Mouse (Mus musculus): ENCODE measurements around the gene 1190005I06Rik. TPM values are rescaled to one million over a fixed set of nuclear protein-coding genes. Genes with fewer than 3 reads are reported as not detected.

1190005I06Rik gene
- polyA plus RNA-seq, 1 experiment from 2014 or later: 5.1 TPM

- H3K9ac ChIP-seq: no peak overlapping the region
- H3K9me3 ChIP-seq (ENCODE audit: low read depth, low read length): no peaks in the 10 kb centered on the region
- no peak for DNase-seq
- 42% methylated on average over 10 of the region's 10 CpGs for WGBS
- H3K4me1 ChIP-seq (ENCODE audit: insufficient read depth): peaks cover 4% of the 10 kb centered on the region
- no peak for ATAC-seq (ENCODE audit: insufficient read depth)
- H3K36me3 ChIP-seq (ENCODE audit: insufficient read depth): peaks cover 4% of the 10 kb centered on the region; the same call in 1 of the 2 replicates
- TF ChIP-seq CTCF (IDR thresholded peaks at IDR 0.05; ENCODE audit: low read depth): no peak
- no peak overlapping the region for H3K4me3 ChIP-seq (ENCODE audit: low read depth, low read length)
- no peak overlapping the region for H3K27ac ChIP-seq (ENCODE audit: low read depth)
- no peaks in the 10 kb centered on the region for H3K27me3 ChIP-seq (ENCODE audit: insufficient read depth, low read length)
- H3K4me2 ChIP-seq: no peak overlapping the region
Observed at GRCm38 (mm10) chr8:120591587-120592292, 55.7 kb downstream of the 1190005I06Rik start.

- Histone ChIP-seq H3K4me3 (ENCODE audit: low read depth, low read length) (peak overlapping the region; percentile 34), H3K27ac (ENCODE audit: low read depth) (peak overlapping the region; percentile 48; the same call in 1 of the 2 replicates), H3K9me3 (ENCODE audit: low read depth, low read length) (no peaks in the 10 kb centered on the region), H3K4me2 (peak overlapping the region; percentile 61), H3K27me3 (ENCODE audit: insufficient read depth, low read length) (no peaks in the 10 kb centered on the region), H3K36me3 (ENCODE audit: insufficient read depth) (peaks cover 19% of the 10 kb centered on the region), H3K9ac (peak overlapping the region; percentile 33; the same call in 1 of the 2 replicates), H3K4me1 (ENCODE audit: insufficient read depth) (peaks cover 4% of the 10 kb centered on the region)
- TF ChIP-seq CTCF (IDR thresholded peaks at IDR 0.05; ENCODE audit: low read depth): no peak
- ATAC-seq (ENCODE audit: insufficient read depth): no peak
- WGBS: 53% methylated on average over 2 of the region's 2 CpGs
- peak; percentile 35 for DNase-seq
Observed at GRCm38 (mm10) chr8:120589921-120590320, 57.5 kb downstream of the 1190005I06Rik start.

- H3K9ac ChIP-seq: peak within 1 kb of the TSS; percentile 89
- ATAC-seq (ENCODE audit: insufficient read depth) (peak; percentile 99), DNase-seq (peak; percentile 100)
- H3K4me3 ChIP-seq (ENCODE audit: low read depth, low read length): peak within 1 kb of the TSS; percentile 76
- WGBS: under 1% methylated on average over 67 of the region's 67 CpGs
- no peaks in the 10 kb centered on the region for H3K9me3 ChIP-seq (ENCODE audit: low read depth, low read length)
- H3K4me1 ChIP-seq (ENCODE audit: insufficient read depth): peaks cover 4% of the 10 kb centered on the region
- peak within 1 kb of the TSS; percentile 85 for H3K4me2 ChIP-seq
- H3K27me3 ChIP-seq (ENCODE audit: insufficient read depth, low read length): no peaks in the 10 kb centered on the region
- H3K27ac ChIP-seq (ENCODE audit: low read depth): peak within 1 kb of the TSS; percentile 76
- H3K36me3 ChIP-seq (ENCODE audit: insufficient read depth): peaks cover 27% of the 10 kb centered on the region
- TF ChIP-seq CTCF (IDR thresholded peaks at IDR 0.05; ENCODE audit: low read depth): peak; percentile 19; the same call in 1 of the 2 replicates
Observed at GRCm38 (mm10) chr8:120588908-120589771, 58.3 kb downstream of the 1190005I06Rik start, which contains the start of gene Gins2. Gene Gins2 (minus strand): TSS chr8:120589304.

DNA sequence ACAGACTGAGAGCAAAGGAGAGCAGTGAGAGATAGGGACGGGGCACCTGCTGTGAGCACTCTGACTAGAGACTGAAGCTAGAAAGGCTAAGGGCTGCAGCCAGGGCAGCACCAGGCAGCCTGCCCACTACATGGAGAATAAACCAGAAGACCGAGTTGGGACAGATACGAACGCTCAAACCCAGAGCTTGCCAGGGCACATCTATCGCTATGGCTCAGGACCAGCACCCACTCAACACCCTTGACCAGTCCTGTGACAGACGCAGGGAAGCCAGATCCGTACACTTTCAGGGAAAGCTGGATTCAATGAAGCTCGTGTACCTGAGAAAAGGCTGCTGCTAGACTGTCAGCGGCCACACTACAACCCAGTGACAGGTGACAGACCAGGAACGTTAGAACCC is 61.9 kb downstream of the 1190005I06Rik start:
- DNase-seq (no peak), ATAC-seq (ENCODE audit: insufficient read depth) (no peak)
- Histone ChIP-seq H3K4me1 (ENCODE audit: insufficient read depth) (peaks cover 4% of the 10 kb centered on the region; the same call in 1 of the 2 replicates), H3K4me3 (ENCODE audit: low read depth, low read length) (no peak overlapping the region), H3K9ac (no peak overlapping the region), H3K9me3 (ENCODE audit: low read depth, low read length) (no peaks in the 10 kb centered on the region), H3K27me3 (ENCODE audit: insufficient read depth, low read length) (no peaks in the 10 kb centered on the region), H3K4me2 (no peak overlapping the region), H3K27ac (ENCODE audit: low read depth) (no peak overlapping the region), H3K36me3 (ENCODE audit: insufficient read depth) (peaks cover 55% of the 10 kb centered on the region)
- WGBS: 86% methylated on average over 10 of the region's 10 CpGs
- no peak for TF ChIP-seq CTCF (IDR thresholded peaks at IDR 0.05; ENCODE audit: low read depth)

DNA sequence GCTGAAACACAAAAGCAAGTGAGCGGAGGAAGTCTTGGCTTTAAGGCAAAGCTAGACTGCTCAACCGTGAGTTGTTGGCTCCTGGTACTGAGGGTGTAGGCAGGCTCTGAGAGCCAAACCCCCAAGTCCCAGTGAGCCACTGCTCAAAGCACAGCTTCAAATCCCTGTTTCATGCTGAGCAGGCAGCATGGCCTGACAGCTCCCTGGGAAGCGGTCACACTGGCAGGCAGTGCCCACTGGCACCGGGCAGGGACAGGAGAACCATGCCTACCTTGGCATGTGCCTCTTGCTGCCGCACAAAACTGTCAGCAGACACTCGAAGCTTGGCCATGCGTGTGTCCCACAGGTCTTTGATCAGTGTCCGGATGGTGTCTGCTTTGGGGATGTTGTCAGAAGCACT is 65.6 kb downstream of the 1190005I06Rik start:
- Histone ChIP-seq H3K36me3 (ENCODE audit: insufficient read depth) (peaks cover 88% of the 10 kb centered on the region), H3K27me3 (ENCODE audit: insufficient read depth, low read length) (no peaks in the 10 kb centered on the region), H3K4me1 (ENCODE audit: insufficient read depth) (no peaks in the 10 kb centered on the region), H3K9ac (no peak overlapping the region), H3K4me3 (ENCODE audit: low read depth, low read length) (no peak overlapping the region), H3K9me3 (ENCODE audit: low read depth, low read length) (no peaks in the 10 kb centered on the region), H3K27ac (ENCODE audit: low read depth) (no peak overlapping the region), H3K4me2 (no peak overlapping the region)
- DNase-seq: no peak
- ATAC-seq (ENCODE audit: insufficient read depth): no peak
- WGBS: 90% methylated on average over 8 of the region's 8 CpGs
- TF ChIP-seq CTCF (IDR thresholded peaks at IDR 0.05; ENCODE audit: low read depth): no peak

DNA sequence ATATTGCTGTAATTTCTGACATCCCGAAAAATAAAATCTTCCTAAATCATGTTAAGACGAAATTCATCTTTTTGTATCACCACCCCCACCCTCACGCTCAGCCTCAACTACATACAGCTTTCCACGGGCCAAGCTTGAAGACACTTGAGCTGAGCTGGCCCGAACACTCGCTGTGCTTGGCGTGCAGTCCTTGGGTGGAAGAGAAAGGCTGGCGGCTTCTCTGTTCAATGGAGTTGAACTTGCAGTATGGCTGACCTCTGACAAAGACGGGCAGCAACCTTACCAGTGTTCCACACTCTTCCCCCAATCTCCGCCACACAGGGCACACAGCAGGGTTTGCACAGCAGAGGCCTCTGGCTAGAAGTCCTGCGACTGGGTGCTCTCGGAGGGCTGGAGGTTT is 66.1 kb downstream of the 1190005I06Rik start:
- Histone ChIP-seq H3K36me3 (ENCODE audit: insufficient read depth) (peaks cover 90% of the 10 kb centered on the region), H3K9ac (no peak overlapping the region), H3K4me1 (ENCODE audit: insufficient read depth) (no peaks in the 10 kb centered on the region), H3K4me2 (no peak overlapping the region), H3K27ac (ENCODE audit: low read depth) (no peak overlapping the region), H3K4me3 (ENCODE audit: low read depth, low read length) (no peak overlapping the region), H3K27me3 (ENCODE audit: insufficient read depth, low read length) (no peaks in the 10 kb centered on the region), H3K9me3 (ENCODE audit: low read depth, low read length) (no peaks in the 10 kb centered on the region)
- 87% methylated on average over 12 of the region's 12 CpGs for WGBS
- no peak for TF ChIP-seq CTCF (IDR thresholded peaks at IDR 0.05; ENCODE audit: low read depth)
- ATAC-seq (ENCODE audit: insufficient read depth): no peak
- no peak for DNase-seq

Data from lung, embryonic 14.5 days (tissue).